Mouse (Mus musculus): ENCODE data around the gene Sqor. TPM values are rescaled to one million over a fixed set of nuclear protein-coding genes. Genes with fewer than 3 reads are reported as not detected.

Gene Sqor
- polyA plus RNA-seq (2012; ENCODE audit: low replicate concordance): 0.37 and 1.5 TPM in 2 replicates

DNA sequence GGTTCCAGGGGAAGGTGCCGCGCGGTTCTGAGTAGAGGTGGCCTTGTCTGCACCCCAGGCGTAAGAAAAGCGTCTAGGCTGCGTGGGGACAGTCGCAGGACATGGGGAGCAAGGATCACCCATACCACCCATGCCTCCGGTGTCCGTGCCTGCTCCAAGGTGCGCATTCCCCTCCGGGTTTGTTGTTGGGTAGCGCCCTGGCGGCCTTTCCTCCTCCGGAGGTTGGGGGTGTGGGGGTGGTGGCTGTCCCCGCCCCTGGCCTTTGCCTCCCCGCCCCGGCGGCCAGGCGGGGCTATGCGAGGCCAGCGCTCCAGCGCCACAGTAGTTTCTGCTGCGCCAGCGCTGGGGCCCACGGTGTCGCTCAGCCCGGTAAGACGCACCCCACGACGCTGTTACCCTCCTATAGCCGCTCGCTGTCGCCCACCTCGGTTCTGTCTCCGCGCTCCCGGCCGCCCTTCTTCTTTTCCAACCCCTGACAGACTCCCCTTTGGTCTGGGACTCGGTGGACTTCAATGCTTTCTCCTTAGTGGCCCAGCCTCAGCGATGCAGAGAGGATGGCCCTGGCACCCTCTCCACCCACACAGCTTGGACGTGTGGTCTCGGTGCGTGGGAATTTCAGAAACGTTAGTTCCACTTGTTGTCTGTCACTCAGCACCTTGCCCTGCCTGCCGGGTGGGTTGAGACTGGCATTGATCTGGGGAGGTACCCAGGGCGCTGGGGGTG lies at the start of gene Sqor:
TSS of gene Sqor (plus strand) at position 167 of the 723 bp plus-strand sequence.

DNA sequence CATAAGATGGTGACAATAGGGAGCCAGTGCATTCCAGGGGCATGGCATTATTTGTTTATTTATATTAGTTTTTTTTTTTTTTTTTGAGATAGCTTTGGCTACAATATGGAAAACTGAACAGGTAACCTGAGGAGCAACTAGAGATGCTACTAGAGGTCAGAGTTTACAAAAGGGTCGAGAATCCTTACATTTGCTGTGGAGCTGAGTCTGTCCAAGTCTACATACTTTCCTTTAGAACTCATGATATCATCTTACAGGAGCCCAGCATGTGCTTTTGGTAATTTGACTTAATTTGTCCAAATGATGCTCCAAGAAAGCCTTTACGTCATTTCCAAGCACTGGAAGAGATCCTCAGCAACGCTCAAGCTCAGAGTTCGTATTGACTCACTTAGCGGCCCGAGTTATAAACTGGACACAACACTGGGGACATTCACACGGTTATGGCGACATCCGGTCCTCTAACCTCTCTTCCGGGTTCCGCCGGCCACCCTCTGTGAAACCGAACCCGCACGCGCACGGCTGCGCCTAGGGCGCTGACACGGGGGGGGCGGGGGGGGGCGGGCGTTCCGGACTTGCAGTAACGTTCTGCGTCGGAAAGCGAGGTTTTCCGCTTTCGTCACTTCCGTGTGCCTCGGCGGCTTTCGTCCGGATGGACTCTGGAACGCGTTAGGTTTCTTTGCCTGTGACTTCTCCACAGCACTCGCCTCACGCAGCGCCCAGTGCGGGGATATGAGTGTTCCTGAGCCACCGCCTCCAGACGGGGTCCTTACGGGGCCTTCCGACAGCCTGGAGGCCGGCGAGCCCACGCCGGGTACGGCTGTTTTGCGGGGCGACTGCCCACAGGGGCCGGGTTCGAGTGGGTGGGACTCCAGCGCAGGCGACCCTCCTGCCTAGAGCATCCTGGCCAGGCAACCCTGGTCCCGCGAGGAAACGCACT lies 26.9 kb upstream of the Sqor start, which contains the start of gene Bloc1s6:
TSS of gene Bloc1s6 (plus strand) at position 610 of the 937 bp plus-strand sequence.

Other genes with a start within 250 kb of the Sqor start
- 5.1 and 8.3 TPM in 2 replicates for gene Gatm, start 153.9 kb upstream of the Sqor start, polyA plus RNA-seq (2012; ENCODE audit: low replicate concordance)
- gene AA467197, start 128.3 kb upstream of the Sqor start, polyA plus RNA-seq (2012; ENCODE audit: low replicate concordance): not detected in 2 replicates
- gene Slc30a4, start 62.6 kb upstream of the Sqor start, polyA plus RNA-seq (2012; ENCODE audit: low replicate concordance): 0.55 and 0.69 TPM in 2 replicates
- gene Bloc1s6, start 26.7 kb upstream of the Sqor start, polyA plus RNA-seq (2012; ENCODE audit: low replicate concordance): 13.8 and 15.9 TPM in 2 replicates

Data from leukemia stem cell, adult 10-12 weeks (primary cell).